Mouse (Mus musculus) urinary bladder, postnatal 10 days (tissue): ENCODE results near the gene Pcsk1.

Source experiments
- DNase-seq: peaks from one replicate; pipeline ENCODE4 v3.0.0; 2022; ENCODE audit warnings: low spot score

The Pcsk1 gene

GRCm38 (mm10) chr13:75089721-75090410 is at the start of gene Pcsk1:
Gene Pcsk1 (plus strand): TSS chr13:75089826.
- no peak for DNase-seq

DNA sequence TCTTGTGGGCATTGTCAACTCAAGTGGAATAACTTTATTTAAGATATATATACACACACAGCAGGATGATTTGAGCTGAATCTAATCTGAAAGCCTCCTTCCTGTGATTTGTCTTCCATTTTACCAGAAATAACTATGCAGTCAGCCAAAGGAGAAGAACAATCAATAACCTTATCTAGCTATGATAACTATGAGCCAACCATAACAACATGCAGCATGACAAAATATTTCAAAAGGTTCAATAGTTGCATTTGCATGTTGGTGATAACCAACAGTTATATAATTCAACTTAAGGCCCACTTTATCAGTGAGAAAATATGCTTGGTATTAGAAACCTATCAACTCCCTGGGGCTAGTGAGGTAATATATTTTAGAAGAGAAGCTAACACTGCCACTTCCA is 30.8 kb upstream of the Pcsk1 start:
- no peak for DNase-seq

- DNase-seq: no peak
Measured at GRCm38 (mm10) chr13:75063947-75064346, 25.7 kb upstream of the Pcsk1 start.

GRCm38 (mm10) chr13:75088597-75088996 is 1.0 kb upstream of the Pcsk1 start:
- DNase-seq: no peak

GRCm38 (mm10) chr13:75090411-75090779 is 769 bp downstream of the Pcsk1 start:
- DNase-seq: no peak

GRCm38 (mm10) chr13:75091071-75091470 is 1.4 kb downstream of the Pcsk1 start:
- no peak for DNase-seq

DNA sequence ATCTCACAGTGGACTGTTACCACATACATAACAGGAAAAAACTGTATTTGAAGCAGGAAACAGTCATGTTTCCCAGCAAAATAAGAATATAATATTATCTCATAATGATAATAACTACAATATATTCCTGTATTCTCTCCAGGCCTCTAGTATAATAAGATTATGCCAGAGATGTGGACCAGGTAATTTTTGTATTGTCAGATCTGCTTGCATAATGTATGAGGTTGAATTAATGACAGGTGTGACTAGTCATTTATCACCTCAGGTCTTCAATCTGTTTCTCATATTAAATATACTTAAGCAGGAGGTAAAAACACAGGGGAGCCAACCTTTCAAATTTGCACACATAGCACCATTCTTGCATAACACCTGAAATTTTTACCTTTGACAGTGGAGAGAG is 5.9 kb downstream of the Pcsk1 start:
- no peak for DNase-seq

GRCm38 (mm10) chr13:75113114-75113513 is 23.5 kb downstream of the Pcsk1 start:
- DNase-seq: no peak

- no peak for DNase-seq
Measured at GRCm38 (mm10) chr13:75114007-75114424, 24.4 kb downstream of the Pcsk1 start.

GRCm38 (mm10) chr13:75114838-75115237 is 25.2 kb downstream of the Pcsk1 start:
- DNase-seq: no peak

- DNase-seq: no peak
Measured at GRCm38 (mm10) chr13:75135833-75136232, 46.2 kb downstream of the Pcsk1 start.

GRCm38 (mm10) chr13:75160661-75161060 is 71.0 kb downstream of the Pcsk1 start:
- no peak for DNase-seq

DNA sequence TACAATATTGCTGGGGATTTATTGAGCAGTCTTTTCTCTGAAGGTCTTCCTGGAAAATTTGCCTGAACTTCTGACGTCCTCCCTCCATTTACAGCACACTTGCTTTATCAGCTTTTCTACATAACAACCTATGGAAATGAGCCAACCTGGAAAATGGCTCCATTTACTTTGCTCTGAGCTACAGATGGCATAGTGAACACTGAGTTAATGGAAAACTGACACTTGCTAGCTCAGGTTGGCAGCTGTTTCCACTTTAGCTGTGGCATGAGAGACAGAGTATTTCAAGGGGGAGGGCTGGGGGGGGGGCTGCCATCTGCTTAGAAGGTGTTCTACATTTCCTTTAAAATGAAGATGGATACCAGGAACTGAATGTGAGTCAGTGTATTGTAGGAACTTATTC is 73.8 kb downstream of the Pcsk1 start:
- DNase-seq: no peak
